Mouse (Mus musculus): ENCODE measurements around the gene Mrpl47. TPM values are rescaled to one million over a fixed set of nuclear protein-coding genes. Genes with fewer than 3 reads are reported as not detected.
"Not testable (repeated sequence)": the region's sequence is repeated elsewhere in the genome, so short reads cannot be mapped to it uniquely, and the experiment has no call there.

Gene Mrpl47
- polyA plus RNA-seq, 1 experiment = 0.82 TPM

- WGBS = 91% methylated on average over 5 of the region's 5 CpGs
- no peaks in the 10 kb centered on the region for H3K4me1 ChIP-seq (ENCODE audit: control insufficient read depth, insufficient read depth, insufficient read length)
- no peaks in the 10 kb centered on the region for H3K27me3 ChIP-seq (ENCODE audit: control insufficient read depth, insufficient read depth, low read length)
- TF ChIP-seq CTCF (IDR thresholded peaks at IDR 0.05; ENCODE audit: extremely low read depth, insufficient read depth, insufficient read length, insufficient replicate concordance) (no peak), POLR2A (IDR thresholded peaks at IDR 0.05; ENCODE audit: low read depth, low read length) (no peak)
- H3K36me3 ChIP-seq (ENCODE audit: control insufficient read depth, insufficient read depth, low read length) = peaks cover 44% of the 10 kb centered on the region
- no peak for DNase-seq (ENCODE audit: low read depth in 1 of 2, low spot score in 2 of 2)
- H3K27ac ChIP-seq (ENCODE audit: insufficient read depth, low read length) = no peak overlapping the region
- no peak overlapping the region for H3K4me3 ChIP-seq (ENCODE audit: extremely low read depth, insufficient read depth, insufficient read length)
Observed at GRCm38 (mm10) chr3:32725951-32726350, 11.5 kb downstream of the Mrpl47 start.

DNA sequence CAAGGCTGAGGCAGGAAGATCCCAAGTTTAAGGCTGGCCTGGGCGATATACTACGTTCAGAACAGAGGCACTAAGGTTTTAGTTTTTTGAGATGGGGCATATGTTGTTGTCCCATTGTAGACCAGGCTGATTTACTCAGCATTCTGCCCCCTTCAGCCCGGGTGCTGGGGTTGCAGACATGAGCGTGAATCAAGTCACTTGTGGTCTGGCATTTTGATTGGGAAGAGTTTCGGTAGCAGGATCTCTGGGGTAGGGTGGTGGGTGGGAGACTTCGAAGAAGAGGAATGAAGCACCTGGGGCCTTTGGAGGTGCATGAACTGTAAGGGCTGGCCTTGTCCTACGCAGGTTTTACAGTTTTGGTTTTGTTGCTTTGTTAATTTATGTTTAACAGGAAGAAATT lies 13.2 kb downstream of the Mrpl47 start:
- TF ChIP-seq CTCF (IDR thresholded peaks at IDR 0.05; ENCODE audit: extremely low read depth, insufficient read depth, insufficient read length, insufficient replicate concordance) (no peak), POLR2A (IDR thresholded peaks at IDR 0.05; ENCODE audit: low read depth, low read length) (no peak)
- Histone ChIP-seq H3K4me3 (ENCODE audit: extremely low read depth, insufficient read depth, insufficient read length) (no peak overlapping the region), H3K27ac (ENCODE audit: insufficient read depth, low read length) (no peak overlapping the region), H3K36me3 (ENCODE audit: control insufficient read depth, insufficient read depth, low read length) (peaks cover 41% of the 10 kb centered on the region), H3K4me1 (ENCODE audit: control insufficient read depth, insufficient read depth, insufficient read length) (no peaks in the 10 kb centered on the region), H3K27me3 (ENCODE audit: control insufficient read depth, insufficient read depth, low read length) (no peaks in the 10 kb centered on the region)
- WGBS = 93% methylated on average over 7 of the region's 7 CpGs
- DNase-seq (ENCODE audit: low read depth in 1 of 2, low spot score in 2 of 2) = no peak

GRCm38 (mm10) chr3:32718271-32718670 lies 19.1 kb downstream of the Mrpl47 start:
- 95% methylated on average over 5 of the region's 5 CpGs for WGBS
- no peak for TF ChIP-seq CTCF (IDR thresholded peaks at IDR 0.05; ENCODE audit: extremely low read depth, insufficient read depth, insufficient read length, insufficient replicate concordance)
- TF ChIP-seq POLR2A (IDR thresholded peaks at IDR 0.05; ENCODE audit: low read depth, low read length) = no peak
- H3K27me3 ChIP-seq (ENCODE audit: control insufficient read depth, insufficient read depth, low read length) = no peaks in the 10 kb centered on the region
- H3K36me3 ChIP-seq (ENCODE audit: control insufficient read depth, insufficient read depth, low read length) = peaks cover 44% of the 10 kb centered on the region
- H3K4me3 ChIP-seq (ENCODE audit: extremely low read depth, insufficient read depth, insufficient read length) = no peak overlapping the region
- no peaks in the 10 kb centered on the region for H3K4me1 ChIP-seq (ENCODE audit: control insufficient read depth, insufficient read depth, insufficient read length)
- no peak for DNase-seq (ENCODE audit: low read depth in 1 of 2, low spot score in 2 of 2)
- H3K27ac ChIP-seq (ENCODE audit: insufficient read depth, low read length) = no peak overlapping the region

DNA sequence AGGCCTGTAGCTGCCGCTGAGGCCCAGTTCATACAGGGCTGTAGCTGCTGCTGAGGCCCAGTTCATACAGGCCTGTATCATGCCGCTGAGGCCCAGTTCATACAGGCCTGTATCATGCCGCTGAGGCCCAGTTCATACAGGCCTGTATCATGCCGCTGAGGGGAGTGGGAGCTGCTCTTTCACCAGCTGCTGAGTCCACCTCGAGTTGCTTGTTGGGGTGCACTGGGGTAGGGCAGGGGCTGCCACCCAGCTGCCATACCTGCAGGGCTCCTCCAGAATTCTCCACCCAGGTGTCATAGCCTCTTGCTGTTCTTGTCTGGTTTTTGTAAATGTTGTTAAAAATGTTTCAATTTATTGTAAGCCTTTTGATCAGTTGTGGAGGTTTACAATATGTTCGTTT lies 20.0 kb downstream of the Mrpl47 start:
- H3K27me3 ChIP-seq (ENCODE audit: control insufficient read depth, insufficient read depth, low read length); DNase-seq (ENCODE audit: low read depth in 1 of 2, low spot score in 2 of 2); H3K27ac ChIP-seq (ENCODE audit: insufficient read depth, low read length); H3K4me1 ChIP-seq (ENCODE audit: control insufficient read depth, insufficient read depth, insufficient read length); H3K4me3 ChIP-seq (ENCODE audit: extremely low read depth, insufficient read depth, insufficient read length): not testable (repeated sequence)
- peaks cover 42% of the 10 kb centered on the region for H3K36me3 ChIP-seq (ENCODE audit: control insufficient read depth, insufficient read depth, low read length)
- 94% methylated on average over 6 of the region's 6 CpGs for WGBS

GRCm38 (mm10) chr3:32713711-32714110 lies 23.7 kb downstream of the Mrpl47 start:
- peaks cover 35% of the 10 kb centered on the region for H3K36me3 ChIP-seq (ENCODE audit: control insufficient read depth, insufficient read depth, low read length)
- H3K27me3 ChIP-seq (ENCODE audit: control insufficient read depth, insufficient read depth, low read length) = no peaks in the 10 kb centered on the region
- no peak for DNase-seq (ENCODE audit: low read depth in 1 of 2, low spot score in 2 of 2)
- 97% methylated on average over 3 of the region's 3 CpGs for WGBS
- no peak overlapping the region for H3K4me3 ChIP-seq (ENCODE audit: extremely low read depth, insufficient read depth, insufficient read length)
- no peaks in the 10 kb centered on the region for H3K4me1 ChIP-seq (ENCODE audit: control insufficient read depth, insufficient read depth, insufficient read length)
- no peak overlapping the region for H3K27ac ChIP-seq (ENCODE audit: insufficient read depth, low read length)
- TF ChIP-seq POLR2A (IDR thresholded peaks at IDR 0.05; ENCODE audit: low read depth, low read length) (no peak), CTCF (IDR thresholded peaks at IDR 0.05; ENCODE audit: extremely low read depth, insufficient read depth, insufficient read length, insufficient replicate concordance) (no peak)

DNA sequence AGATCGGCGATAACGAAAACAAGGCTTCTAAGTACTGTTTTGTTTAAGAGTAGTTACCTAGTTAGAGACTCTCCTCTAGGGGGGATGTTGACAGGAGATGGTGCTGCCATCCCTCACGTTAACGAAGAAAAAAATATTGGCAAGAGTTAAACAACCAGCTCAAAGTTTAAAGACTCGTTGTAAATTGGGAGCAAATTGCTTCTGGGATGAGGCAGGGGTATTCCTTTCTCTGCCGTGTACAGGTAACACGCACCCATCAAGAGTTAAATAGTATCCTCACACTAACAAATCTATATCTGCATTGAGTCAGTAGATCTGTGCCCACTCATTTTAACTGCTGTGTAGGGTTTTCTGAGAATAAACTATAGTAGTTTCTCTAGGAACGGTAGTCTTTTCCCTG lies 28.0 kb downstream of the Mrpl47 start:
- TF ChIP-seq POLR2A (IDR thresholded peaks at IDR 0.05; ENCODE audit: low read depth, low read length) (no peak), CTCF (IDR thresholded peaks at IDR 0.05; ENCODE audit: extremely low read depth, insufficient read depth, insufficient read length, insufficient replicate concordance) (no peak)
- H3K4me3 ChIP-seq (ENCODE audit: extremely low read depth, insufficient read depth, insufficient read length) = peak overlapping the region; percentile 89
- 6% methylated on average over 9 of the region's 9 CpGs for WGBS
- no peaks in the 10 kb centered on the region; the same call in 1 of the 2 replicates for H3K4me1 ChIP-seq (ENCODE audit: control insufficient read depth, insufficient read depth, insufficient read length)
- peak in 1 of 2 experiments; percentile 8 for DNase-seq (ENCODE audit: low read depth in 1 of 2, low spot score in 2 of 2)
- peaks cover 12% of the 10 kb centered on the region for H3K36me3 ChIP-seq (ENCODE audit: control insufficient read depth, insufficient read depth, low read length)
- H3K27me3 ChIP-seq (ENCODE audit: control insufficient read depth, insufficient read depth, low read length) = no peaks in the 10 kb centered on the region
- H3K27ac ChIP-seq (ENCODE audit: insufficient read depth, low read length) = peak overlapping the region; percentile 83

DNA sequence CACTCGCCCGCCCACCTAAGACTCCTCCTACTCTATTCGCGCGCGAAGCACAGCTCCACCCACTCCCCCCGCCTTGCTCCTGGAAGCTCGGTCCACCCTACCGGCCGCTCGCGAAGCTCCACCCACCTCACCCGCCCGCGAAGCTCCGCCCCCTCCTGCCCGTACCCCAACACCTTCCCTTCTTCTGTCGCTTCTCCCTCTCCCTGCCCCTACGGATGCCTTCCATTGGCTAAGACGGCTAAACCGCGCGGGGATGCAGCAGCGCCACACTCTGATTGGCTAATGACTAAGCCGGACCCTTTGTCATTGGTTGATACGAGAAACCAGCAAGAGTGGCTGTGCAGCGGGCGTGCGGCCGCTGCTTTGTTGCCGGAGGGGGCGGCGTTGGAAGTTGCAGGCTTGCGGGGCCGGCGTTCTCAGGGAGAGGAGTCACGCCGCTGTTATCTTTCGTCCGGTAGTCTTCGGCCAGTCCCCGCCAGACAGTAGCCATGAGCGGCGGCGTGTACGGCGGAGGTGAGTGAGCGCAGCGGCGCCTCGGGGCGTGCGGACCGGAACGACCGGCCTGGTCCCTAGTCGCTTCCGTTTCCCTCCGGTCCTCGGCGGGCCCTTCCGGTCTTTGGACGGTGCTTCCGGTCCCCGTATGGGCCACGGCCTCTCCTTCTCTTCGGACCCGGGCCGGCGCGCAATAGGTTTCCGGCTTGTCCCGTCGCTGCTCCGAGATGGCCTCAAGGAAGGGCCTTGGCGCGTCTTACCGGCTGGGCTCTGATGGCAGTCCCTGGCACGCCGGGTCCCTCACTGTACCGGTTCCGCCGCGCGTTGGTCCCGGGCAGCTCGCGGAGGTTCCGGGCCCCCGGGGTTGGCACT lies 28.8 kb downstream of the Mrpl47 start:
- under 1% methylated on average over 90 of the region's 90 CpGs for WGBS
- peaks cover 7% of the 10 kb centered on the region for H3K36me3 ChIP-seq (ENCODE audit: control insufficient read depth, insufficient read depth, low read length)
- no peak for TF ChIP-seq POLR2A (IDR thresholded peaks at IDR 0.05; ENCODE audit: low read depth, low read length)
- no peak for TF ChIP-seq CTCF (IDR thresholded peaks at IDR 0.05; ENCODE audit: extremely low read depth, insufficient read depth, insufficient read length, insufficient replicate concordance)

More for the DNA sequence above, 28.8 kb downstream of the Mrpl47 start:
- H3K4me1 ChIP-seq (ENCODE audit: control insufficient read depth, insufficient read depth, insufficient read length) = no peaks in the 10 kb centered on the region; the same call in 1 of the 2 replicates
- no peaks in the 10 kb centered on the region for H3K27me3 ChIP-seq (ENCODE audit: control insufficient read depth, insufficient read depth, low read length)
- peak overlapping the region; percentile 83 for H3K27ac ChIP-seq (ENCODE audit: insufficient read depth, low read length)
- DNase-seq (ENCODE audit: low read depth in 1 of 2, low spot score in 2 of 2) = peak; percentile 97 to 98
- peak overlapping the region; percentile 89 for H3K4me3 ChIP-seq (ENCODE audit: extremely low read depth, insufficient read depth, insufficient read length)
